8 mouse cellular contexts compared by ENCODE assay signal in genomic region chr7:116335133-116335532, GRCm38 (mm10). TPM values are rescaled to one million over a fixed set of nuclear protein-coding genes. Genes with fewer than 3 reads are reported as not detected.
DNase-seq lines count a peak whose midpoint lies in the region; ATAC-seq and TF ChIP-seq lines count a peak whose summit lies in the region.

No protein-coding gene starts in this region.

- peaks cover 17% of the 10 kb centered on the region for H3K4me1 ChIP-seq in forebrain, embryonic 13.5 days
- peaks cover 8 to 14% of the 10 kb centered on the region in 2 experiments; a peak in 3 of 4 replicates for H3K4me1 ChIP-seq in liver, embryonic 14.5 days (replicated peaks; ENCODE audit: control insufficient read depth in 2 of 2, insufficient read depth in 2 of 2, low read length in 1 of 2)

- TF ChIP-seq EP300 in liver, embryonic 14.5 days (IDR thresholded peaks at IDR 0.05; ENCODE audit: low read depth), result no peak

- no peaks in the 10 kb centered on the region for H3K9me3 ChIP-seq in forebrain, embryonic 13.5 days (replicated peaks)
- no peaks in the 10 kb centered on the region for H3K9me3 ChIP-seq in liver, embryonic 14.5 days (ENCODE audit: control insufficient read depth, low read length)

- H3K27ac ChIP-seq in forebrain, embryonic 13.5 days, result no peak overlapping the region
- peak overlapping the region; percentile 82 for H3K27ac ChIP-seq in liver, embryonic 14.5 days

- H3K9ac ChIP-seq in forebrain, embryonic 13.5 days, result no peak overlapping the region
- peak overlapping the region; percentile 94 for H3K9ac ChIP-seq in liver, embryonic 14.5 days (replicated peaks)

- ATAC-seq in forebrain, embryonic 13.5 days, result no peak
- ATAC-seq in liver, embryonic 14.5 days (ENCODE audit: insufficient read depth), result no peak

- TF ChIP-seq CTCF in liver, embryonic 14.5 days (IDR thresholded peaks at IDR 0.05; ENCODE audit: low read depth), result no peak

- no peaks in the 10 kb centered on the region for H3K27me3 ChIP-seq in forebrain, embryonic 13.5 days
- H3K27me3 ChIP-seq in liver, embryonic 14.5 days (ENCODE audit: control insufficient read depth, insufficient read depth, low read length), result no peaks in the 10 kb centered on the region

- peaks cover 39% of the 10 kb centered on the region for H3K36me3 ChIP-seq in forebrain, embryonic 13.5 days (ENCODE audit: poor library complexity, severe bottlenecking)
- H3K36me3 ChIP-seq in liver, embryonic 14.5 days (replicated peaks; ENCODE audit: control insufficient read depth, insufficient read depth, low read depth), result peaks cover 29% of the 10 kb centered on the region

- H3K4me3 ChIP-seq in forebrain, embryonic 13.5 days, result 0 out of 2 replicates have a peak overlapping the region, but pooled peaks have one; percentile 90
- H3K4me3 ChIP-seq in liver, embryonic 14.5 days (ENCODE audit: insufficient read depth in 1 of 2, low read depth in 2 of 2, low read length in 2 of 2), result peak overlapping the region; percentile 96 to 97

- DNase-seq in heart, adult 11 months, result peak; percentile 83
- no peak for DNase-seq in heart, postnatal 36 days
- peak; percentile 58 for DNase-seq in A20 (ENCODE audit: low read depth, low spot score)
- DNase-seq in liver, embryonic 14.5 days (ENCODE audit: low read depth in 3 of 3, low spot score in 3 of 3), result no peak
- no peak for DNase-seq in urinary bladder, adult 18-20 months (ENCODE audit: low spot score in 2 of 2)
- no peak for DNase-seq in spleen, postnatal 10 days (ENCODE audit: low spot score in 2 of 2)
- no peak for DNase-seq in gastrocnemius, postnatal 4 days (ENCODE audit: low spot score in 2 of 2)

- intact Hi-C loops in heart, postnatal 36 days (cut with DNase I), result loop anchor here (5.0 to 10.0 kb wide), 3 partner anchors 177 to 1780 kb away; partner anchors contain the start of gene Rps15a

- H3K4me2 ChIP-seq in forebrain, embryonic 13.5 days, result peak overlapping the region; percentile 75
- H3K4me2 ChIP-seq in liver, embryonic 14.5 days (ENCODE audit: low read depth), result peak overlapping the region; percentile 85

- 79% methylated on average over 6 of the region's 6 CpGs for WGBS in forebrain, embryonic 13.5 days
- WGBS in liver, embryonic 14.5 days (ENCODE audit: insufficient replicate concordance), result 57% methylated on average over 6 of the region's 6 CpGs

RNA-seq across cellular contexts. Expression of gene Rps13, which starts 1.1 kb away (rescaled TPM):
- 100 to 1,000 TPM; 313 to 343 TPM for total RNA-seq in heart, postnatal 36 days (2021)
- polyA plus RNA-seq in forebrain, embryonic 13.5 days (2015; fragmentation: Nextera tagmentation; extraction: Ambion mirVana), result 673 and 704 TPM in 2 replicates
- polyA plus RNA-seq in liver, embryonic 14.5 days (2012; rRNA removed), result 336 and 671 TPM in 2 replicates
- 554 and 561 TPM in 2 replicates for polyA plus RNA-seq in liver, embryonic 14.5 days (2014; fragmentation: Nextera tagmentation; extraction: Ambion mirVana)
- total RNA-seq in gastrocnemius, postnatal 4 days (2021), result 100 to 1,000 TPM; 486 to 492 TPM

RNA-seq across cellular contexts. Expression of gene Plekha7, which starts 27.0 kb away (rescaled TPM):
- 1 to 10 TPM; 3.9 to 5.6 TPM for total RNA-seq in heart, postnatal 36 days (2021)
- polyA plus RNA-seq in forebrain, embryonic 13.5 days (2015; fragmentation: Nextera tagmentation; extraction: Ambion mirVana), result 13.1 and 15.6 TPM in 2 replicates
- 2.0 and 2.1 TPM in 2 replicates for polyA plus RNA-seq in liver, embryonic 14.5 days (2012; rRNA removed)
- polyA plus RNA-seq in liver, embryonic 14.5 days (2014; fragmentation: Nextera tagmentation; extraction: Ambion mirVana), result 1.3 and 1.5 TPM in 2 replicates
- total RNA-seq in gastrocnemius, postnatal 4 days (2021), result 1 to 10 TPM; 4.0 TPM

Comparison
In these comparisons a context has a peak if more than half of its experiments do, and no peak if none do; other contexts are left out.
1. DNase-seq: peak in heart, adult 11 months (single experiment) and A20 (single experiment); none in heart, postnatal 36 days (0 of 2), liver, embryonic 14.5 days (0 of 3), urinary bladder, adult 18-20 months (0 of 2), spleen, postnatal 10 days (0 of 2) and gastrocnemius, postnatal 4 days (0 of 2).